Mouse (Mus musculus) right cerebral cortex, postnatal 14 days (tissue): ENCODE results near the gene Slc17a3.

ENCODE experiments used
- DNase-seq: peaks from one replicate; pipeline ENCODE4 v3.0.0; 2022

The Slc17a3 gene

GRCm38 (mm10) chr13:23839308-23839707 lies at the start of gene Slc17a3:
TSS of gene Slc17a3 (plus strand) at chr13:23839434.
- no peak for DNase-seq

DNA sequence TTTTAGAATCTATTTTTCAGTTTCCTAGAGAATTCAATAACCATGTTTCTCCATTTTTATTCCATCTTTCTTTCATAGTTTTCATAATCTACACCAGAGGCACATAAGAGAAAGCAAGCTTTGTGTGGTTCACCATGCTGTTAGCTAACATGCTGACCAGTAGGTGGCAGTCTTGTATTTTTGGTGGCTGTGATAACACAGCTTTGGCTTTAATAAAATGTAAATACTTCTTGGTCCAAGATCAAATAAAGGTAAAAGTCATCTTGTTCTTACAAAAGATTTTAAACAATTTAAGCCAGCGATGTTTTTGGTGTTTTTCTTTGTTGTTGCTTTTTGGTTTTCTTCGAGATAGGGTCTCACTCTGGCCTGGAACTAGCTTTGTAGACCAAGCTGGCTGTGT lies 46.7 kb upstream of the Slc17a3 start:
- DNase-seq, result peak; percentile 51

DNA sequence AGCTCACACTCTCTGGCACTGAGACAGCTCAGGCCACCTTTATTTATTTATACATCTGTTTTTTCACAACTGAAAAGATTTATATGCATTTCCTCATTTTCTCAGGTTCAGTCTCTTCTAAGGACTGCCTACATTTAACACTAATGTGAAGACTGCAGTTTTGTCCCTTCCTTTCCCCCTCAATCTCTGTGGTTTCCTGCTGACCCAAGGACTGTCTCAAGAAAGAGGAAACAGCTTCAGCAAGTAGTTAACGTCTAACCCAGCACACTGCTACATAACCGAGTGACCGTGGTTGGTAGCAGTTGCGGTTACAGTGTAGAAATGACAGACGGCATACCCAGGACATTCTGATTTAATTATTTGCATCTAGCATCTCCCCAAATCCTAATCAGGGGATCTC lies 39.8 kb upstream of the Slc17a3 start:
- DNase-seq, result no peak

DNA sequence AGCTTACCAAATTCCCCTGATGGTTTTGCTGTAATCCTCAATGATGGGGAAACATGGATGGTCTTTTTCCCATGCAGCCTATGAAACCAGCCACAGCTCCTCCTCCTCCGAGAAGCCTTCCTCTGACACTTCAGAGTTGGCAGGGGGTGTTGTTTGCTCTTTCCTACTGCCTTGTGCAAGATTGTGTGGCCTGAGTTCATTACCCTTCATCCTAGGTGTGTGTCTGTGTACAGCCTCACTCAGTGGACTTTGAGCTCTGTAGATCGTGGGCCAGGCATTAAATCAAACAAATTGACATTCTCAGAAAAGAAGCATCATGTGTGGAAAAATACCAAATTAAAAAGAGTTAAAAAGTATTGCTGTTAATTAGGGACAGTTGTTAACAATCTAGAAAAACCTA lies 34.7 kb upstream of the Slc17a3 start:
- no peak for DNase-seq

DNA sequence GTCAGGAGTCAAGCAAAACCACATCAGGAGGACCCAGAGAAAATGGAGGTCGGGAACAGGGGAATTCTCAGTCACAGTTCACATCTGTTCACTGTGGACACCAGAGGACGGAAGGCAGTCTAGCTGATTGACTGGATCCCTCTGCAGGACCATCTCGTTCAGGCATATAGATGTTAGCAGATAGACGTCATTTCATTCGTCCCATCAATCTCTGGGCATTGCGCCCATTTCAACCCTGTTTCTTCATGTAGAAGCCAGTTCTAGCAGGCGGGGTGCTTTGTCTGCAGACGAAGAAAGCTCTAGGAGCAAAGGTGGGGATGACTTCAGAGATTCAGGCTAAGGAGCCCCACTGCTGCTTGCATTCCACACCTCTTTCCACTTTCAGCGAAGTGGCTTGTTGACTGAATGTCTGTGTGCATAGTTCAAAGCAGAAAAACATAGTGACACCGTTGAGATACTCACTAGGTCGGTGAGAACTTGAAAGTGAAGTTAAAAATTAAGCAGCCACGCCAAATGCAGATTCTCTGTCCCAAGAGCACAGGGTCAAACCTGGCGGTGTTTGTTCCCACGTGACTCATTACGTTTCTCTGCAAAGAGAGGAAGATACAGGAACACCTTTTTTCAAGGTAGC lies 32.7 kb upstream of the Slc17a3 start, which contains the start of gene Slc17a2:
Gene Slc17a2, plus strand, starts transcription at position 572 of the 631 bp plus-strand sequence.
- DNase-seq, result no peak

DNA sequence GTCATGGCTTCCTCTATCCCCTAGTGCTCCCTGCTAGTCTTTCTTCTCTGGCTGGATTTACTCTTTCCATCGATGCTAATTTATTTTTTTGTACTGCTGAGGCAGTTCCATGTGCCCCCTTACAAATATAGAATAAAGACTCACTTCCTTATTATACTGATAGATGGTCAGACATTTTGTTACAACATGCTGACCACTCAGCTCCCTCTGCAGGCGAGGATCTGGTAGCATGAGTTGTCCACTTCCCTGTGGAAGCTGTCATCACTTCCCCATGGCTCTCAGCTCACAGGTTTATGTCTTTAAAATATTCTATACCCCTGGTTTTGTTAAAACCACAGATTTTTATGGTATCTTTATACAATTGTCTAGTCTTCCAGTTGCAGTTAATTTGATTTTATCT lies 23.1 kb upstream of the Slc17a3 start:
- DNase-seq, result no peak

- DNase-seq, result no peak
Observed at GRCm38 (mm10) chr13:23820179-23820940, 18.9 kb upstream of the Slc17a3 start.

DNA sequence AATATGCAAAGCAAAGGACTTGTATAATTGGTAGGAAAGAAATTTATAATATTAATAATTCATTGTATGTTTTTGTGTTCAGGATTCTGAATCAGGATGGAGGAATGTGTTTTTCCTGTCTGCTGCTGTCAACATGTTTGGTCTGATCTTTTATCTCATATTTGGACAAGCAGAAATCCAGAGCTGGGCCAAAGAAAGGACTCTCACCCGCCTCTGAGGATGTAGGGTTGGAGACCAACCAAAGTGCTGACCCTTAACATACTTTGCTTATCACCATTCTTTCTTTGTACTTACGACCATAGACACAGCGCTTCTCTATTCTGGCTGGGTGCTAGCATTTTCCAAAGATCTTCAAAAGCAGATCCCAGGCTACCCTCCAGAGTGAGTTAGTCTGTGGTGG lies 17.0 kb upstream of the Slc17a3 start:
- no peak for DNase-seq

- no peak for DNase-seq
Observed at GRCm38 (mm10) chr13:23826606-23827005, 12.6 kb upstream of the Slc17a3 start.

- peak; percentile 41 for DNase-seq
Observed at GRCm38 (mm10) chr13:23833053-23833452, 6.2 kb upstream of the Slc17a3 start.

- DNase-seq, result no peak
Observed at GRCm38 (mm10) chr13:23834836-23835235, 4.4 kb upstream of the Slc17a3 start.

DNA sequence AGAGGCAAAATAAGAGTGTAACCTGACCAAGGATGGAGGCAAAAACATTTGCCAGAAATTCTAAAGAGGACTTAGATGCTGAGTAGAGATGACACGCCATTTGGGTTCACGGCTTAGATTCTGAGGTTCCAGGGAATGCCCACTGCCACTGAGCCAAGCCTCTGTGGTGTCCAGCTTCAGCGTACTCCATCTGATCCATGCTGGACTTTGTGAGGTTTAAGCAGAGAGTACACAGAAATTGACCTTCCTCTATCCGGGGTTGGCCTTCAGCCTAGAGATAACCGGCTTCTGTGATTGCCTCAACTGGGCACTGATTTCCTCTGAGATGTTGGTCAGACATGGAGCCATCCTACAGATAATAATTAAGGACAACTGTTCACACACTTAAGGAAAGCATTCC lies 2.6 kb upstream of the Slc17a3 start:
- DNase-seq, result no peak

GRCm38 (mm10) chr13:23845851-23846250 lies 6.6 kb downstream of the Slc17a3 start:
- DNase-seq, result no peak

- DNase-seq, result no peak
Observed at GRCm38 (mm10) chr13:23849299-23849698, 10.1 kb downstream of the Slc17a3 start.

GRCm38 (mm10) chr13:23856401-23856800 lies 17.2 kb downstream of the Slc17a3 start:
- no peak for DNase-seq

GRCm38 (mm10) chr13:23861815-23862214 lies 22.6 kb downstream of the Slc17a3 start:
- no peak for DNase-seq

GRCm38 (mm10) chr13:23864711-23865110 lies 25.5 kb downstream of the Slc17a3 start:
- no peak for DNase-seq

GRCm38 (mm10) chr13:23866086-23866710 lies 27.0 kb downstream of the Slc17a3 start:
- no peak for DNase-seq

GRCm38 (mm10) chr13:23867000-23867399 lies 27.8 kb downstream of the Slc17a3 start:
- DNase-seq, result no peak

GRCm38 (mm10) chr13:23867405-23867804 lies 28.2 kb downstream of the Slc17a3 start, which contains the start of gene Slc17a1:
TSS of gene Slc17a1 (plus strand) at chr13:23867750.
- no peak for DNase-seq

DNA sequence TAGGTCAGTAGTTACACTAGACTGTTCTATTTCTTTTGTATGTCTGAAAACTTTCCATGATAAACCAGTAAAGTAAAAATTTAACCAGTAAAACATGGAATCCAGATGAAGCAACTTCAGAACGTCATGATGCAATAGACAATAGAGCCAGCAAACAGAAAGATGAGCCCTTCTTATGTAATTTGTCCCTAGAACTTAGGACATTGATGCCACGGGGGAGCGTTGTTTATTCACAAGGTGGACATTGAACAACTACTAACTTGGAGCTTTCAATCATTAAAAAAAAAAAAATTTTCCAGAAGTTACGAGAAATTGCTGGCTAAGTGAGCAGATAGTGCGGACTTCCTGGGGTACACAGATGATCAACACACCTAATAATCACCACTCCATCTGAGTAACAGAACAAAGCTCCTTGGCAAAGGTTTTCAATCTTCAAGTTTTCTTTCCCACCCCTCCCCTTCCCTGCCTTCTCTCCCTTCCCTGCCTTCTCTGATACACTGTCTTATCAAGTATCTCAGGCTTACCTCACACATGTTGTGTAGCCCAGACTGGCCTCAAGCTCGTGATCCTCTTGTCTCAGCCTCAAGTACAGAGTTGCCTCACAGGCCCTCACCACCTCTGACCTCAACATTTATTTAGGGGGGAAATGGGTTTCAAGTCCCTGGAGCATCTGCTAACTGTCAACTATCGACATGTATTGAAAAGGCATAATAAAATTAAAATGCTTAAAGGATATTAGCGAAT lies 29.7 kb downstream of the Slc17a3 start:
- DNase-seq, result no peak

GRCm38 (mm10) chr13:23869996-23870395 lies 30.8 kb downstream of the Slc17a3 start:
- no peak for DNase-seq

GRCm38 (mm10) chr13:23873141-23873540 lies 33.9 kb downstream of the Slc17a3 start:
- no peak for DNase-seq
